Mouse (Mus musculus): Measurements from ENCODE around the gene Folh1.

DNA sequence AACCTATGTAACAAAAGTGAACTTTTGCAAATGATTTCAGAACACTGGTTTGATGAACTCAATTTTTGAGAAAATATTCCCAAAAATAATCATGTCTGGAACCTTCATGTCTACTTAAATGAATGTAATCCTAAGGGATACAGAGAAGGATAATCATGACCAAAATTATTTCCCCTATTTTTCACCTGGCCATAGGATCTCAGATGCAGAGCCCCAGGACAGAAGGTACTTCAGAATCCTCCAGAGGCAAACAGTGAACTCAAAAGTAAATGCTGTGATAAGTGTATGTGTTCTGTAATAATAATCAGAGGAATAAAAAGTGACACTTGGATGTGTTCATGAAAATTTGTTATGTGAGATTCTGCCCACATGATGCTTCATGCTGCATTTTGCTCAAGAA lies 19.0 kb upstream of the Folh1 start, which contains the start of gene Vmn2r77:
- TF ChIP-seq CTCF (IDR thresholded peaks at IDR 0.05; ENCODE audit: borderline replicate concordance, insufficient read depth, low read length) (no peak), POLR2A (IDR thresholded peaks at IDR 0.05; ENCODE audit: low read depth, low read length) (no peak)

Data from embryonic fibroblast, embryonic 13.5 days (primary cell).